ENCODE assay signal across 12 mouse cellular contexts in the genomic region with DNA sequence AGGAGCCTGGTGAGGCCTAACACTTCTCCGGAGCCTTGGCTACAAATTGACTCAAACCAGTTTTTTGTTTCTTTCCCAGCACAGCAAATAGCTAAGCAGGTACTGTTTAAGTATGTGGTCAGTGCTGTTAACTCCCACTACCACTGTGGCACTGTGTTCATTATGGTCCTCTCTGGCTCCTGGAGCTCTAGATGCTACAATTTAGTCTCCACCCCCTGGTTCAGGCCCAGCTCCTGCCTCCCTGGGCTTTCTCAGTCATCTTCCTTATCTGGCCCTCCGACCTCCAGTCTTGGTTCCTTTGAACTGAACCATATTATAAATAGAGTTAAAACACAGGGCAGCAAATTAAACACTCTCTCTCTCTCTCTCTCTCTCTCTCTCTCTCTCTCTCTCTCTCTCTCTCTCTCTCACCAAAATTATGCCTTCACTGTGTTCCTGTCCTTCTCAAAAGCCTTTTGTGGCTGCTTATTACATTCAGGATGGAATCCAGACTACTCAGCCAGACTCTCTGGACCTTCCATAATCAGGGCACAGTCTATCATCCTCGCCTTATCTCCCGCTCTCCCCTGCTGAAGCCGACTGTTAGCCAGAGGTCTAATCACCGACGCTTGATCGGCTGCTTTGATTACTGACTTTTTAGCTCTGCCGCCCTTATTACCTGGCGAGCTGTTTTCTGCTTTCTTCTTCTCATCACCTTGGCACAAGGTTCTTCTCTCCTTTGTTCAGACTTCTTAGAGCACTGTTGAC.
DNase-seq lines count a peak whose midpoint lies in the region; ATAC-seq and TF ChIP-seq lines count a peak whose summit lies in the region.
"Had no signal": no experiment of that assay in that cellular context is flagged by ENCODE, and none has a peak within 500 bp of the region (broad histone marks: within the 10 kb centered on the region; RNA-seq: fewer than 3 reads in every experiment).

No protein-coding gene starts in this region.

- DNase-seq in heart, embryonic 10.5 days (ENCODE audit: low spot score) = no peak
- no peak for DNase-seq in heart, adult 9 months (ENCODE audit: low spot score in 2 of 2)
- no peak for DNase-seq in midbrain, embryonic 14.5 days
- DNase-seq in hindbrain, embryonic 14.5 days (ENCODE audit: low spot score) = no peak
- DNase-seq in thymus, adult 2 months = no peak
- DNase-seq: gastrocnemius, postnatal 25 days; right cerebral cortex, adult 18-20 months; thymus, adult 18-20 months had no signal

- peak overlapping the region; percentile 2 for H3K4me3 ChIP-seq in heart, embryonic 10.5 days
- H3K4me3 ChIP-seq in midbrain, embryonic 12.5 days = no peak overlapping the region
- H3K4me3 ChIP-seq in midbrain, embryonic 14.5 days (replicated peaks; ENCODE audit: low read depth, low read length) = no peak overlapping the region
- H3K4me3 ChIP-seq in hindbrain, embryonic 14.5 days (replicated peaks; ENCODE audit: low read length) = no peak overlapping the region
- no peak overlapping the region for H3K4me3 ChIP-seq in stomach, embryonic 15.5 days (replicated peaks)
- H3K4me3 ChIP-seq in thymus, adult 2 months (ENCODE audit: control insufficient read depth, insufficient read depth, low read length) = no peak overlapping the region
- H3K4me3 ChIP-seq in kidney, embryonic 15.5 days (replicated peaks) = no peak overlapping the region
- H3K4me3 ChIP-seq: limb, embryonic 12.5 days had no signal

- 14% methylated on average over 10 of the region's 10 CpGs for WGBS in heart, embryonic 10.5 days
- WGBS in midbrain, embryonic 12.5 days = 16% methylated on average over 10 of the region's 10 CpGs
- 22% methylated on average over 10 of the region's 10 CpGs for WGBS in midbrain, embryonic 14.5 days
- 24% methylated on average over 10 of the region's 10 CpGs for WGBS in hindbrain, embryonic 14.5 days
- WGBS in stomach, embryonic 15.5 days = 31% methylated on average over 10 of the region's 10 CpGs
- WGBS in thymus, adult 2 months = 94% methylated on average over 10 of the region's 10 CpGs
- WGBS in kidney, embryonic 15.5 days = 41% methylated on average over 10 of the region's 10 CpGs

- H3K36me3 ChIP-seq in heart, embryonic 10.5 days = no peaks in the 10 kb centered on the region
- H3K36me3 ChIP-seq in midbrain, embryonic 12.5 days = no peaks in the 10 kb centered on the region
- H3K36me3 ChIP-seq in midbrain, embryonic 14.5 days (ENCODE audit: control insufficient read depth, insufficient read depth, low read length) = no peaks in the 10 kb centered on the region
- H3K36me3 ChIP-seq in hindbrain, embryonic 14.5 days (replicated peaks; ENCODE audit: control insufficient read depth, insufficient read depth) = no peaks in the 10 kb centered on the region
- no peaks in the 10 kb centered on the region for H3K36me3 ChIP-seq in stomach, embryonic 15.5 days
- no peaks in the 10 kb centered on the region for H3K36me3 ChIP-seq in thymus, adult 2 months (ENCODE audit: control insufficient read depth, insufficient read depth, low read length)
- no peaks in the 10 kb centered on the region for H3K36me3 ChIP-seq in kidney, embryonic 15.5 days
- H3K36me3 ChIP-seq: limb, embryonic 12.5 days had no signal

- TF ChIP-seq POLR2A in thymus, adult 2 months (IDR thresholded peaks at IDR 0.05; ENCODE audit: control insufficient read depth, extremely low read depth, insufficient read depth, low read length, poor library complexity) = no peak

- H3K4me2 ChIP-seq in midbrain, embryonic 12.5 days (replicated peaks) = 0 out of 2 replicates have a peak overlapping the region, but pooled peaks have one; percentile 18
- H3K4me2 ChIP-seq in midbrain, embryonic 14.5 days (ENCODE audit: low read length) = no peak overlapping the region
- H3K4me2 ChIP-seq in hindbrain, embryonic 14.5 days (replicated peaks) = no peak overlapping the region
- H3K4me2 ChIP-seq in stomach, embryonic 15.5 days = peak overlapping the region; percentile 13; the same call in 1 of the 2 replicates
- no peak overlapping the region for H3K4me2 ChIP-seq in kidney, embryonic 15.5 days
- H3K4me2 ChIP-seq: limb, embryonic 12.5 days had no signal

- H3K4me1 ChIP-seq in heart, embryonic 10.5 days = peaks cover 55% of the 10 kb centered on the region
- H3K4me1 ChIP-seq in midbrain, embryonic 12.5 days = peaks cover 52% of the 10 kb centered on the region
- peaks cover 31% of the 10 kb centered on the region for H3K4me1 ChIP-seq in midbrain, embryonic 14.5 days (ENCODE audit: control insufficient read depth, insufficient read depth, low read length)
- H3K4me1 ChIP-seq in hindbrain, embryonic 14.5 days (replicated peaks; ENCODE audit: control insufficient read depth, insufficient read depth, low read length) = peaks cover 28% of the 10 kb centered on the region
- H3K4me1 ChIP-seq in stomach, embryonic 15.5 days = peaks cover 40% of the 10 kb centered on the region
- peaks cover 2% of the 10 kb centered on the region for H3K4me1 ChIP-seq in thymus, adult 2 months (replicated peaks; ENCODE audit: control insufficient read depth, insufficient read depth, low read length)
- peaks cover 66% of the 10 kb centered on the region for H3K4me1 ChIP-seq in kidney, embryonic 15.5 days

- no peak for TF ChIP-seq CTCF in thymus, adult 2 months (IDR thresholded peaks at IDR 0.05; ENCODE audit: borderline replicate concordance, control insufficient read depth, extremely low read depth, insufficient read depth, low read length, poor library complexity)

- no peaks in the 10 kb centered on the region for H3K27me3 ChIP-seq in heart, embryonic 10.5 days (ENCODE audit: insufficient read depth, poor library complexity, severe bottlenecking)
- peaks cover 37% of the 10 kb centered on the region for H3K27me3 ChIP-seq in midbrain, embryonic 12.5 days
- no peaks in the 10 kb centered on the region for H3K27me3 ChIP-seq in midbrain, embryonic 14.5 days (ENCODE audit: control insufficient read depth, insufficient read depth, low read length)
- peaks cover 8% of the 10 kb centered on the region for H3K27me3 ChIP-seq in hindbrain, embryonic 14.5 days (ENCODE audit: control insufficient read depth, insufficient read depth, low read length)
- H3K27me3 ChIP-seq in stomach, embryonic 15.5 days (replicated peaks) = no peaks in the 10 kb centered on the region
- no peaks in the 10 kb centered on the region for H3K27me3 ChIP-seq in thymus, adult 2 months (ENCODE audit: control insufficient read depth, insufficient read depth, low read length)
- H3K27me3 ChIP-seq in kidney, embryonic 15.5 days = no peaks in the 10 kb centered on the region

- no peak for ATAC-seq in midbrain, embryonic 12.5 days (ENCODE audit: low FRiP score, low read depth)
- no peak for ATAC-seq in midbrain, embryonic 14.5 days (ENCODE audit: low FRiP score, low TSS enrichment)
- no peak for ATAC-seq in hindbrain, embryonic 14.5 days (ENCODE audit: low FRiP score)
- peak; percentile 59 for ATAC-seq in stomach, embryonic 15.5 days (ENCODE audit: insufficient read depth, low FRiP score, low read depth)
- ATAC-seq in kidney, embryonic 15.5 days (replicated peaks; ENCODE audit: low FRiP score) = no peak

- H3K9me3 ChIP-seq in heart, embryonic 10.5 days = no peaks in the 10 kb centered on the region
- no peaks in the 10 kb centered on the region for H3K9me3 ChIP-seq in midbrain, embryonic 12.5 days
- no peaks in the 10 kb centered on the region for H3K9me3 ChIP-seq in midbrain, embryonic 14.5 days (ENCODE audit: control insufficient read depth, low read length)
- no peaks in the 10 kb centered on the region for H3K9me3 ChIP-seq in hindbrain, embryonic 14.5 days (ENCODE audit: control insufficient read depth, low read length)
- H3K9me3 ChIP-seq in stomach, embryonic 15.5 days = no peaks in the 10 kb centered on the region
- H3K9me3 ChIP-seq in kidney, embryonic 15.5 days (replicated peaks) = no peaks in the 10 kb centered on the region
- H3K9me3 ChIP-seq: limb, embryonic 12.5 days had no signal

- peak overlapping the region; percentile 49 for H3K27ac ChIP-seq in heart, embryonic 10.5 days
- no peak overlapping the region for H3K27ac ChIP-seq in midbrain, embryonic 12.5 days (replicated peaks)
- H3K27ac ChIP-seq in midbrain, embryonic 14.5 days (replicated peaks; ENCODE audit: low read depth, low read length) = no peak overlapping the region
- H3K27ac ChIP-seq in hindbrain, embryonic 14.5 days = peak overlapping the region; percentile 26; the same call in 1 of the 2 replicates
- peak overlapping the region; percentile 60; the same call in 1 of the 2 replicates for H3K27ac ChIP-seq in stomach, embryonic 15.5 days
- no peak overlapping the region for H3K27ac ChIP-seq in thymus, adult 2 months (ENCODE audit: control insufficient read depth, insufficient read depth, low read length)
- H3K27ac ChIP-seq in kidney, embryonic 15.5 days = no peak overlapping the region
- H3K27ac ChIP-seq: limb, embryonic 12.5 days had no signal

- H3K9ac ChIP-seq in midbrain, embryonic 12.5 days (replicated peaks) = no peak overlapping the region
- H3K9ac ChIP-seq in midbrain, embryonic 14.5 days (replicated peaks; ENCODE audit: low read length) = no peak overlapping the region; the same call in 1 of the 2 replicates
- peak overlapping the region; percentile 16; the same call in 1 of the 2 replicates for H3K9ac ChIP-seq in hindbrain, embryonic 14.5 days
- no peak overlapping the region for H3K9ac ChIP-seq in stomach, embryonic 15.5 days
- H3K9ac ChIP-seq in kidney, embryonic 15.5 days = no peak overlapping the region
- H3K9ac ChIP-seq: limb, embryonic 12.5 days had no signal

Comparison
In these comparisons a context has a peak if more than half of its experiments do, and no peak if none do; other contexts are left out.
1. H3K4me2 ChIP-seq: peak in midbrain, embryonic 12.5 days (single experiment) and stomach, embryonic 15.5 days (single experiment); none in midbrain, embryonic 14.5 days (single experiment), hindbrain, embryonic 14.5 days (single experiment) and kidney, embryonic 15.5 days (single experiment).
2. H3K27ac ChIP-seq: peak in heart, embryonic 10.5 days (single experiment), hindbrain, embryonic 14.5 days (single experiment) and stomach, embryonic 15.5 days (single experiment); none in midbrain, embryonic 12.5 days (single experiment), midbrain, embryonic 14.5 days (single experiment), thymus, adult 2 months (single experiment) and kidney, embryonic 15.5 days (single experiment).